Mouse (Mus musculus) ES-E14 (cell line): ENCODE measurements at regions not wholly inside any gene's neighbourhood (a gene's known extent, or its start where the extent isn't known, plus 50 kb on each side); places are given as distances from the start of the nearest gene placed in this dataset.

ENCODE experiments used
- HCFC1 ChIP-seq: IDR thresholded peaks from 2 replicates; pipeline ENCODE4 v1.6.1; 2012; ENCODE audit warnings: low read length, inconsistent platforms, borderline replicate concordance; ENCODE audit not compliant: insufficient read depth
- MAFK ChIP-seq: IDR thresholded peaks from 2 replicates; pipeline ENCODE4 v1.6.1; 2014; ENCODE audit warnings: mild to moderate bottlenecking, low read depth, low read length, inconsistent platforms; ENCODE audit not compliant: insufficient read depth

- no peak for TF ChIP-seq MAFK
- TF ChIP-seq HCFC1 = no peak
These were observed 1077.0 kb downstream of the Kcnt2 start for GRCm38 (mm10) chr1:141322968-141323367.
